Mouse (Mus musculus) liver, postnatal 0 days (tissue): Measurements from ENCODE around the gene Slc16a6. TPM values are rescaled to one million over a fixed set of nuclear protein-coding genes. Genes with fewer than 3 reads are reported as not detected.

Experiments used
- ATAC-seq: fragments of 200-750 bp; cut with Nextera tagmentation; 2 replicates; pipeline ENCODE4 v1.8.0; 2017; ENCODE audit warnings: mild to moderate bottlenecking, moderate library complexity
- DNase-seq: peaks from one replicate; pipeline ENCODE4 v3.0.0-alpha.2; 2016
- H3K27ac ChIP-seq: fragments of 300-500 bp; sonication (generic); 2 replicates; pipeline ENCODE4 v1.5.1; 2014; ENCODE audit warnings: antibody characterized with exemption, moderate library complexity, mild to moderate bottlenecking, low read depth
- H3K27me3 ChIP-seq: fragments of 300-500 bp; sonication (generic); 2 replicates; pipeline ENCODE4 v1.6.1; 2014; ENCODE audit warnings: low read length, control low read depth, mixed read lengths; ENCODE audit not compliant: insufficient read depth
- H3K36me3 ChIP-seq: fragments of 300-500 bp; sonication (generic); replicated peaks from 2 replicates; pipeline ENCODE4 v1.6.1; 2014; ENCODE audit warnings: mild to moderate bottlenecking, control low read depth, low read length, moderate library complexity, mixed read lengths; ENCODE audit not compliant: insufficient read depth
- H3K4me1 ChIP-seq: fragments of 300-500 bp; sonication (generic); 2 replicates; pipeline ENCODE4 v1.6.1; 2014; ENCODE audit warnings: antibody characterized with exemption, mild to moderate bottlenecking, control low read depth; ENCODE audit not compliant: insufficient read depth
- H3K4me2 ChIP-seq: fragments of 300-500 bp; sonication (generic); 2 replicates; pipeline ENCODE4 v1.6.1; 2014; ENCODE audit warnings: low read depth, mild to moderate bottlenecking, low read length, moderate library complexity, mixed read lengths
- H3K4me3 ChIP-seq: fragments of 300-500 bp; sonication (generic); 2 replicates; pipeline ENCODE4 v1.5.1; 2014; ENCODE audit warnings: low read depth, low read length
- H3K9ac ChIP-seq: fragments of 300-500 bp; sonication (generic); replicated peaks from 2 replicates; pipeline ENCODE4 v1.6.1; 2014; ENCODE audit warnings: mild to moderate bottlenecking, moderate library complexity
- H3K9me3 ChIP-seq: fragments of 300-500 bp; sonication (generic); 2 replicates; pipeline ENCODE4 v1.6.1; 2016; ENCODE audit warnings: mild to moderate bottlenecking, control low read depth, low read length, mixed read lengths
- CTCF ChIP-seq: sonication (generic); IDR thresholded peaks from 2 replicates; pipeline ENCODE4 v1.5.1; 2016; ENCODE audit warnings: antibody characterized with exemption, low read depth
- EP300 ChIP-seq: IDR thresholded peaks from 2 replicates; pipeline ENCODE4 v1.6.1; 2016; ENCODE audit warnings: antibody characterized with exemption, low read depth, mild to moderate bottlenecking
- WGBS: fragments of 180-500 bp; shearing (Covaris S2); extraction: QIAGEN DNeasy Blood & Tissue Kit; methylation state at CpG from one replicate; pipeline ENCODE4 v1.1.7; 2014; ENCODE audit not compliant: insufficient replicate concordance; 5-methylcytosine and 5-hydroxymethylcytosine counted together
- polyA plus RNA-seq: library from polyadenylated mRNA; unstranded; fragments of >200 nt; fragmentation: Nextera tagmentation; extraction: Ambion mirVana; gene quantifications from 2 replicates; pipeline ENCODE4 v1.2.1, GENCODE M21; 2015

Gene Slc16a6
- polyA plus RNA-seq, 1 experiment from 2014 or later: 18.8 TPM

DNA sequence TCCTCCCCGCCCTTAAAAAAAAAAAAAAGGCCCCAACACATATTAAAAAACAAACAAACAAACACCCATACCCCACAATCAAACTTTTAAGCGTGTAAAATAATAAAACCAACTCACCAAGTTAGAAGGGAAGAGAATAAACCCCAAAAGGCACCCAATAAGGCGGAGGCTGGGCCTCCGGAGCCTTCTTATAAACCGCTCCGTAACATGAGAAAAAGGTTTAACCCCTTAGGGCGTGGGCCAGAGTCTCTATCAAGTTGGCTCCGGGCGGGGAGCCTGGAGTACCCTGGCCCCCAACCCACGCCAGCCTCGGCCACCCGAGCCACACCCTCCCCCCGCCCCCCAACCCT lies 602 bp downstream of the Slc16a6 start:
- Histone ChIP-seq H3K4me2 (peak overlapping the region; percentile 95), H3K4me1 (peaks cover 28% of the 10 kb centered on the region), H3K9ac (peak overlapping the region; percentile 86), H3K4me3 (peak overlapping the region; percentile 79), H3K9me3 (no peaks in the 10 kb centered on the region), H3K27me3 (no peaks in the 10 kb centered on the region), H3K36me3 (no peaks in the 10 kb centered on the region; the same call in 1 of the 2 replicates), H3K27ac (peak overlapping the region; percentile 99)
- under 1% methylated on average over 13 of the region's 13 CpGs for WGBS
- DNase-seq (no peak), ATAC-seq (no peak; the same call in 1 of the 2 replicates)
- TF ChIP-seq EP300: no peak; the same call in 1 of the 2 replicates
- TF ChIP-seq CTCF: no peak

- TF ChIP-seq CTCF (peak; percentile 5; the same call in 1 of the 2 replicates), EP300 (no peak)
- H3K27ac ChIP-seq: peak overlapping the region; percentile 99
- ATAC-seq: no peak
- H3K27me3 ChIP-seq: no peaks in the 10 kb centered on the region
- WGBS: under 1% methylated on average over 32 of the region's 33 CpGs
- H3K36me3 ChIP-seq: peaks cover under 1% of the 10 kb centered on the region; the same call in 1 of the 2 replicates
- peak overlapping the region; percentile 95 for H3K4me2 ChIP-seq
- peaks cover 28% of the 10 kb centered on the region for H3K4me1 ChIP-seq
- H3K9me3 ChIP-seq: no peaks in the 10 kb centered on the region
- peak overlapping the region; percentile 86 for H3K9ac ChIP-seq
- H3K4me3 ChIP-seq: peak overlapping the region; percentile 79
- peak; percentile 74 for DNase-seq
Observed at GRCm38 (mm10) chr11:109472171-109472691, 1.2 kb downstream of the Slc16a6 start.

- no peak for DNase-seq
- ATAC-seq: no peak
- no peak for TF ChIP-seq EP300
- no peak for TF ChIP-seq CTCF
- peak overlapping the region; percentile 86 for H3K9ac ChIP-seq
- H3K27me3 ChIP-seq: no peaks in the 10 kb centered on the region
- no peaks in the 10 kb centered on the region for H3K9me3 ChIP-seq
- H3K4me3 ChIP-seq: peak overlapping the region; percentile 79
- peaks cover 8% of the 10 kb centered on the region for H3K36me3 ChIP-seq
- peak overlapping the region; percentile 99 for H3K27ac ChIP-seq
- peaks cover 27% of the 10 kb centered on the region for H3K4me1 ChIP-seq
- H3K4me2 ChIP-seq: peak overlapping the region; percentile 95
- WGBS: 16% methylated on average over 15 of the region's 15 CpGs
Observed at GRCm38 (mm10) chr11:109470921-109471861, 2.2 kb downstream of the Slc16a6 start.

- peak overlapping the region; percentile 86 for H3K9ac ChIP-seq
- no peak for TF ChIP-seq EP300
- no peak for TF ChIP-seq CTCF
Observed at GRCm38 (mm10) chr11:109470170-109470569, 3.2 kb downstream of the Slc16a6 start.

GRCm38 (mm10) chr11:109468133-109468532 lies 5.3 kb downstream of the Slc16a6 start:
- ATAC-seq: no peak
- H3K4me3 ChIP-seq: no peak overlapping the region
- no peak for DNase-seq
- 52% methylated on average over 5 of the region's 5 CpGs for WGBS
- no peak overlapping the region for H3K27ac ChIP-seq
- no peaks in the 10 kb centered on the region for H3K9me3 ChIP-seq
- H3K9ac ChIP-seq: no peak overlapping the region; the same call in 1 of the 2 replicates
- no peaks in the 10 kb centered on the region for H3K27me3 ChIP-seq
- no peak for TF ChIP-seq EP300
- no peak for TF ChIP-seq CTCF
- H3K4me2 ChIP-seq: peak overlapping the region; percentile 95
- H3K4me1 ChIP-seq: peaks cover 29% of the 10 kb centered on the region
- peaks cover 22% of the 10 kb centered on the region for H3K36me3 ChIP-seq

More at GRCm38 (mm10) chr11:109470170-109470569, 3.2 kb downstream of the Slc16a6 start:
- WGBS: 33% methylated on average over 9 of the region's 9 CpGs
- Histone ChIP-seq H3K27ac (peak overlapping the region; percentile 99), H3K4me2 (peak overlapping the region; percentile 95), H3K9me3 (no peaks in the 10 kb centered on the region), H3K4me1 (peaks cover 27% of the 10 kb centered on the region), H3K27me3 (no peaks in the 10 kb centered on the region), H3K36me3 (peaks cover 8% of the 10 kb centered on the region), H3K4me3 (peak overlapping the region; percentile 79)
- no peak for ATAC-seq
- DNase-seq: no peak

- no peak overlapping the region for H3K9ac ChIP-seq
- H3K27ac ChIP-seq: no peak overlapping the region
- DNase-seq: no peak
- ATAC-seq: no peak
- H3K27me3 ChIP-seq: no peaks in the 10 kb centered on the region
- H3K4me2 ChIP-seq: no peak overlapping the region
- H3K36me3 ChIP-seq: peaks cover 34% of the 10 kb centered on the region
- peaks cover 29% of the 10 kb centered on the region for H3K4me1 ChIP-seq
- no peaks in the 10 kb centered on the region for H3K9me3 ChIP-seq
- WGBS: 85% methylated on average over 8 of the region's 8 CpGs
- no peak for TF ChIP-seq EP300
- TF ChIP-seq CTCF: no peak
- H3K4me3 ChIP-seq: no peak overlapping the region
Observed at GRCm38 (mm10) chr11:109466987-109467386, 6.4 kb downstream of the Slc16a6 start.
